Mouse (Mus musculus) thymus, adult 2 months (tissue): ENCODE data around the gene Ehbp1.

Source experiments
- CTCF ChIP-seq: fragments of 200-500 bp; IDR thresholded peaks from 2 replicates; pipeline ENCODE4 v1.5.1; 2012; ENCODE audit warnings: mild to moderate bottlenecking, control low read depth, low read length, moderate library complexity, borderline replicate concordance; ENCODE audit not compliant: control insufficient read depth, poor library complexity, insufficient read depth; ENCODE audit errors: extremely low read depth
- POLR2A ChIP-seq: fragments of 200-500 bp; IDR thresholded peaks from 2 replicates; pipeline ENCODE4 v1.6.1; 2012; ENCODE audit warnings: mild to moderate bottlenecking, low read length, control low read depth, moderate library complexity; ENCODE audit not compliant: control insufficient read depth, poor library complexity, insufficient read depth; ENCODE audit errors: extremely low read depth

DNA sequence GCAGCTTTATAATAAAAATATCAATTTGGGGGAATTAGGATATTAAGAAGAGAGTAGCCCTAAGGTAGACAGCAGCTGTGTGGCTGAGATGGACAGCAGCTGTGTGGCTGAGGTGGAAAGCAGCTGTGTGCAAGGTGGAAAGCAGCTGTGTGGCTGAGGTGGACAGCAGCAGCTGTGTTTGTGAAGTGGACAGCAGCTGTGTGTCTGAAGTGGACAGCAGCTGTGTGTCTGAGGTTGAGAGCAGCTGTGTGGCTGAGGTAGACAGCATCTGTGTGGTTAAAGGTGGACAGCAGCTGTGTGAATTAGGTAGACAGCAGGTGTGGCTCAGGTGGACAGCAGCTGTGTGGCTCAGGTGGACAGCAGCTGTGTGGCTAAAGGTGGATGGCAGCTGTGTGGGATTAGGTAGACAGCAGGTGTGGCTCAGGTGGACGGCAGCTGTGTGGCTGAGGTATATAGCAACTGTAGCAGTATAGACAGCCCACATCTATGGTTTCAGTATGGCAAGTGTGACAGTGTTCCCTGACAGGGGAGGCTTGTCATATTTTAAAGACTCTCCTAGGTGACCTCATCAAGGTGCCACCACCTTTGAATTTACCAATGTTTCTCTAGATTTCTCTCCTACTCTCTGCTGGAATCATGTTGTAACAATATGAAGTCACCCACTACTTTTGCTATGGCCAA is 30.7 kb upstream of the Ehbp1 start:
- TF ChIP-seq CTCF (no peak), POLR2A (no peak)
